Mouse (Mus musculus) G1E (cell line): ENCODE measurements around the gene Lamp1.

Source experiments
- CTCF ChIP-seq: IDR thresholded peaks from 2 replicates; pipeline ENCODE4 v1.5.1; 2012; ENCODE audit warnings: low read depth, low read length, inconsistent platforms, mixed read lengths
- GATA1 ChIP-seq: IDR thresholded peaks from 2 replicates; pipeline ENCODE4 v1.6.1; 2012; ENCODE audit warnings: borderline replicate concordance, low read length, inconsistent platforms, mixed read lengths
- GATA2 ChIP-seq: IDR thresholded peaks from 2 replicates; pipeline ENCODE4 v1.6.1; 2012; ENCODE audit warnings: low read depth, low read length, inconsistent platforms, borderline replicate concordance
- TAL1 ChIP-seq: conservative IDR thresholded peaks from 2 replicates; pipeline ENCODE4 v1.6.1; 2012; ENCODE audit warnings: low read depth, low read length, inconsistent platforms, mixed read lengths

DNA sequence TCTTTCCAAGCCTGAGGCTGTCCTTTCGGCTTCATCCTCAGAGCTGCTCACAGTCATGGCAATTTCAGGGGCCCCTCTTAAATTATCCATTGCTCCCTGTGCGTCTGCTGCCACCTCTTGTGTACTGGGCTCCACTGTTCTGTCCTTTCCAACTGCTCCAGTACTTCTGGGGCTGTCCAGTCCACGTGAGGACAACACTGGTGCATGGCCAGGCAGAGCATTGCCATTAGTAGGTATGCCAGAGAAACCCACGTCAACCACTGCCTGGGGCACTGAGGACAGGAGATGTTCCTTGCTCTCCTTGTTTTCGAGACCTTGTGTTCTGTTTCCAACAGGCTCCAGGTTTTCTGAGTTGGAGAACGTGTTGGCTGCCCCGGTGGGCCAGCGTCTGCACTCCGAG lies 65.5 kb downstream of the Lamp1 start:
- TF ChIP-seq TAL1 (no peak), CTCF (no peak), GATA2 (no peak), GATA1 (no peak)
